8 mouse cellular contexts compared by ENCODE assay signal in genomic region chr19:5740320-5741317, GRCm38 (mm10). TPM values are rescaled to one million over a fixed set of nuclear protein-coding genes. Genes with fewer than 3 reads are reported as not detected.
DNase-seq lines count a peak whose midpoint lies in the region; ATAC-seq and TF ChIP-seq lines count a peak whose summit lies in the region.

Ltbp3 (plus strand) TSS chr19:5740904.

- peak within 1 kb of the TSS; percentile 77 for H3K4me2 ChIP-seq in heart, embryonic 11.5 days
- peak within 1 kb of the TSS; percentile 99 for H3K4me2 ChIP-seq in kidney, embryonic 16.5 days (replicated peaks; ENCODE audit: low read depth, low read length)
- H3K4me2 ChIP-seq in liver, embryonic 16.5 days (ENCODE audit: low read depth, low read length) = peak within 1 kb of the TSS; percentile 53

- H3K9ac ChIP-seq in liver, adult 2 months (ENCODE audit: low read depth, low read length) = peak within 1 kb of the TSS; percentile 63; the same call in 1 of the 2 replicates
- peak within 1 kb of the TSS; percentile 84 for H3K9ac ChIP-seq in heart, embryonic 11.5 days (ENCODE audit: low read depth, low read length)
- H3K9ac ChIP-seq in kidney, embryonic 16.5 days (replicated peaks; ENCODE audit: low read length) = peak within 1 kb of the TSS; percentile 94
- H3K9ac ChIP-seq in liver, embryonic 16.5 days (ENCODE audit: low read depth, low read length) = no peak within 1 kb of the TSS; the same call in 1 of the 2 replicates

- H3K4me3 ChIP-seq in liver, adult 2 months (ENCODE audit: insufficient read depth, low read depth, low read length) = peak within 1 kb of the TSS; percentile 57; the same call in 1 of the 2 replicates
- peak within 1 kb of the TSS; percentile 69 for H3K4me3 ChIP-seq in embryonic facial prominence, embryonic 10.5 days
- H3K4me3 ChIP-seq in heart, embryonic 11.5 days (ENCODE audit: low read depth, low read length) = peak within 1 kb of the TSS; percentile 66
- peak within 1 kb of the TSS; percentile 76 for H3K4me3 ChIP-seq in kidney, embryonic 16.5 days (ENCODE audit: low read length)
- H3K4me3 ChIP-seq in liver, embryonic 16.5 days (ENCODE audit: low read depth, low read length) = peak within 1 kb of the TSS; percentile 41

- no peaks in the 10 kb centered on the region for H3K4me1 ChIP-seq in liver, adult 2 months (ENCODE audit: control insufficient read depth, insufficient read depth, low read length)
- peaks cover 44% of the 10 kb centered on the region for H3K4me1 ChIP-seq in embryonic facial prominence, embryonic 10.5 days
- H3K4me1 ChIP-seq in heart, embryonic 11.5 days (ENCODE audit: control insufficient read depth, insufficient read depth, low read length) = peaks cover 15% of the 10 kb centered on the region
- peaks cover 41% of the 10 kb centered on the region for H3K4me1 ChIP-seq in kidney, embryonic 16.5 days (ENCODE audit: insufficient read depth, low read length)
- no peaks in the 10 kb centered on the region; the same call in 1 of the 2 replicates for H3K4me1 ChIP-seq in liver, embryonic 16.5 days (ENCODE audit: control insufficient read depth, low read depth, low read length)

- WGBS in liver, adult 2 months = 70% methylated on average over 14 of the region's 14 CpGs
- whole genome bisulfite sequencing in embryonic facial prominence, embryonic 10.5 days = 17% methylated on average over 13 of the region's 14 CpGs
- 26% methylated on average over 13 of the region's 14 CpGs for WGBS in heart, embryonic 11.5 days (ENCODE audit: insufficient replicate concordance)
- whole genome bisulfite sequencing in kidney, embryonic 16.5 days = 28% methylated on average over 10 of the region's 14 CpGs
- WGBS in liver, embryonic 16.5 days (ENCODE audit: insufficient replicate concordance) = 52% methylated on average over 13 of the region's 14 CpGs

- TF ChIP-seq CTCF in liver, adult 2 months (IDR thresholded peaks at IDR 0.05; ENCODE audit: low read depth, low read length) = no peak

- no peak within 1 kb of the TSS for H3K27ac ChIP-seq in liver, adult 2 months (replicated peaks; ENCODE audit: insufficient read depth, low read depth, low read length)
- H3K27ac ChIP-seq in embryonic facial prominence, embryonic 10.5 days (replicated peaks) = peak within 1 kb of the TSS; percentile 85
- peak within 1 kb of the TSS; percentile 82 for H3K27ac ChIP-seq in heart, embryonic 11.5 days (ENCODE audit: low read depth, low read length)
- H3K27ac ChIP-seq in kidney, embryonic 16.5 days (ENCODE audit: low read length) = peak within 1 kb of the TSS; percentile 78
- H3K27ac ChIP-seq in liver, embryonic 16.5 days (ENCODE audit: low read length) = no peak within 1 kb of the TSS

- no peak for TF ChIP-seq POLR2A in liver, adult 2 months (IDR thresholded peaks at IDR 0.05; ENCODE audit: extremely low read depth, insufficient read depth, low read length)

- H3K36me3 ChIP-seq in liver, adult 2 months (ENCODE audit: control insufficient read depth, insufficient read depth, low read length) = no peaks in the 10 kb centered on the region
- H3K36me3 ChIP-seq in embryonic facial prominence, embryonic 10.5 days (replicated peaks) = no peaks in the 10 kb centered on the region
- no peaks in the 10 kb centered on the region for H3K36me3 ChIP-seq in heart, embryonic 11.5 days (ENCODE audit: control insufficient read depth, insufficient read depth, low read length)
- H3K36me3 ChIP-seq in kidney, embryonic 16.5 days (ENCODE audit: insufficient read depth, low read length) = no peaks in the 10 kb centered on the region
- H3K36me3 ChIP-seq in liver, embryonic 16.5 days (ENCODE audit: control insufficient read depth, insufficient read depth) = no peaks in the 10 kb centered on the region

- no peak for DNase-seq in liver, adult 2 months (ENCODE audit: extremely low read depth, low read depth, low spot score)
- DNase-seq in liver = no peak
- DNase-seq in embryonic facial prominence, embryonic 10.5 days (ENCODE audit: low spot score) = no peak
- peak; percentile 65 for DNase-seq in ovary, postnatal 10 days (ENCODE audit: low spot score)
- no peak for DNase-seq in spleen, postnatal 4 days (ENCODE audit: low spot score in 2 of 2)

- no peaks in the 10 kb centered on the region for H3K9me3 ChIP-seq in embryonic facial prominence, embryonic 10.5 days
- no peaks in the 10 kb centered on the region for H3K9me3 ChIP-seq in heart, embryonic 11.5 days (replicated peaks; ENCODE audit: control insufficient read depth, low read length)
- H3K9me3 ChIP-seq in kidney, embryonic 16.5 days (ENCODE audit: low read length) = no peaks in the 10 kb centered on the region
- H3K9me3 ChIP-seq in liver, embryonic 16.5 days (replicated peaks; ENCODE audit: control insufficient read depth, low read length) = no peaks in the 10 kb centered on the region

- no peaks in the 10 kb centered on the region for H3K79me2 ChIP-seq in liver, adult 2 months (ENCODE audit: control insufficient read depth, insufficient read depth, low read length)

- peak; percentile 18; the same call in 1 of the 2 replicates for ATAC-seq in heart, embryonic 11.5 days (replicated peaks; ENCODE audit: insufficient number of reproducible peaks, low FRiP score, low TSS enrichment)
- peak; percentile 41; the same call in 1 of the 2 replicates for ATAC-seq in kidney, embryonic 16.5 days (ENCODE audit: low FRiP score, low TSS enrichment)
- ATAC-seq in liver, embryonic 16.5 days (ENCODE audit: low read depth) = no peak

- peaks cover 5% of the 10 kb centered on the region for H3K27me3 ChIP-seq in liver, adult 2 months (ENCODE audit: control insufficient read depth, insufficient read depth, low read length)
- peaks cover 70% of the 10 kb centered on the region for H3K27me3 ChIP-seq in embryonic facial prominence, embryonic 10.5 days (replicated peaks; ENCODE audit: low read depth, poor library complexity, severe bottlenecking)
- H3K27me3 ChIP-seq in heart, embryonic 11.5 days (ENCODE audit: control insufficient read depth, insufficient read depth, low read length) = peaks cover 39% of the 10 kb centered on the region
- no peaks in the 10 kb centered on the region; the same call in 1 of the 2 replicates for H3K27me3 ChIP-seq in kidney, embryonic 16.5 days (ENCODE audit: insufficient read depth, low read length)
- peaks cover 76% of the 10 kb centered on the region for H3K27me3 ChIP-seq in liver, embryonic 16.5 days (ENCODE audit: control insufficient read depth, insufficient read depth, low read depth, low read length)

RNA-seq across cellular contexts. Expression of gene Ltbp3, which starts in this region (rescaled TPM):
- 1.2 and 2.1 TPM in 2 replicates for total RNA-seq in liver, adult 2 months (2014; rRNA removed)
- polyA plus RNA-seq in liver, adult 2 months (2012; rRNA removed) = 3.4 and 3.6 TPM in 2 replicates
- polyA plus RNA-seq in embryonic facial prominence, embryonic 10.5 days (2016; fragmentation: Nextera tagmentation; extraction: Ambion mirVana) = 3.4 and 3.5 TPM in 2 replicates
- 9.3 and 9.8 TPM in 2 replicates for polyA plus RNA-seq in heart, embryonic 11.5 days (2014; fragmentation: Nextera tagmentation; extraction: Ambion mirVana)
- 18.1 and 21.5 TPM in 2 replicates for polyA plus RNA-seq in kidney, embryonic 16.5 days (2015; fragmentation: Nextera tagmentation; extraction: Ambion mirVana)
- polyA plus RNA-seq in liver, embryonic 16.5 days (2015; fragmentation: Nextera tagmentation; extraction: Ambion mirVana) = 0.74 and 4.6 TPM in 2 replicates

Comparison
In these comparisons a context has a peak if more than half of its experiments do, and no peak if none do; other contexts are left out.
1. H3K27ac ChIP-seq: peak in embryonic facial prominence, embryonic 10.5 days (single experiment), heart, embryonic 11.5 days (single experiment) and kidney, embryonic 16.5 days (single experiment); none in liver, adult 2 months (single experiment) and liver, embryonic 16.5 days (single experiment).
2. Peak in every context shown above with its lines, with median percentiles within 50 percentile points of each other: H3K4me3 ChIP-seq and H3K4me2 ChIP-seq.